Mouse (Mus musculus): ENCODE results near the gene Erbb4. TPM values are rescaled to one million over a fixed set of nuclear protein-coding genes. Genes with fewer than 3 reads are reported as not detected.

Erbb4 gene
- total RNA-seq, 2 experiments from 2014 or later = 6.8 to 7.1 TPM

DNA sequence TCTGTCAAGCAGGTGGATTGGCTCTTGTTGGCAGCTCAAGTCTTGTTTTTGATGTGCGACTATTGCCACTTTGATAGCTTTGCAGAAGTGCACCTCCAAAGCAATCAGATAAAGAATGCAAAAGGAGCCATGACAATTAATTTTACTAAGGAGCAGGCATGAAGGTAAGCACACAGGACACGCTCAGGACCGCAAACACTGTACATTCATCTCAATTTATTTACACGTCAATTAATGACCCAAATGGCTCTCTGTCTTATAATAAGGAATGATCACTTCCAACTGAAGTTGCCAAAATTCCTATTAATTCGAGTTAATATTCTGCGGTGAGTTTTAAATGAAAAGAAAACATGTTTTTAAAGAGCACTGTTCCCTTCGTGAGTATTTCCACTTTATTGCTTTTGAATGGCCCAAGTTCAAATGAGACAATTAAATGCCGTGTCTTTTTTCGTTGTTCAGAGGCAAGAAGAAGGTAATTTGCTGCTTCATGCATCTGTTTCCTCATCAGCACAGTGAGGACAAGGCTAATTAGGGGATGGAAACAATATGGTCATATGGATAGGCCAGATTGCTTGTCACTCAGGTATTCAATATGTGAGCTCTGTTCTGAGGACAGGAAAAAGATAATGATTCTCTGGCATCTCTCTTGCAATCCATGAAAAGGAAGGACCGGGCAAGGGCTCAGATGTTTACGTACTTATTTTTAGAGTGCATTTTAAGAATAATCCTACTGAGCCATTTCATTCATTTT, 61.5 kb downstream of the Erbb4 start:
- no peak for DNase-seq (ENCODE audit: low spot score in 2 of 2)

DNA sequence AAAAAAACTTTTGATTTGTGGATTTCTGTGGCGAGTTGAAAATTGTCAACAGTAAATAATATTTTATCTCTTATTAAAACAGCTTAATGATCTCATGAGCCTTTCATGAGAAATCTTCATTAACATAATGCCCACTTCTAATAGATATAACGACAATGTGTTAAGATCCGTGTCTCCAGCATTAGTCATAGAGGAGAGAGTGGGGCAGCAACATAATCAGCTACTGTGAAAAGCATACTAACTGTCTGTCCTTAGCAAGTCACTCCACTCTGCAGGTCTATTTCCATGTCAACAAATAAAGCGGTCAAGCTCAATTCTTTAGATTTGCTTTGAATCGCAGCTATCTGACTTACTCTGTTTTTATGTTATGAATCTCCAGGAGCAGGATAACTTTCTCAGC, 80.0 kb downstream of the Erbb4 start:
- DNase-seq (ENCODE audit: low spot score in 2 of 2) = no peak

DNA sequence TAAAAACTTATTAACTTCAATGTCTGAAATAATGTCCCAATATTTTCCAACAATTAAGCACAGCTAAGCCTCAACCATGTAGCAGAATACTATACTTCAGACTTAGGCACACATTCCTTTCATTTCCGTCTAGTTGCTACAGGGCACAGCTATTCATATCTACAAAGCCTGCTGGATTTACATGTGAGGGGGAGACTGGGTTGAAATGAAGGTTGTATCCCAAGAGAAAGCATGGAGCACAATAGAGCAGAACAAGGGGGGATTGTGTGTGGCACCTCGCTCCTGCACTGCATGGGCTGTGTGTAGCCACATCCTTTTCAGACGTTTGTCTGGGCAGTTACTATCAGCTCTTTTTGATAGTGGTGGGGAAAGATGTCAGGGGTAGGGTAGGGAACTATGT, 83.0 kb downstream of the Erbb4 start:
- no peak for DNase-seq (ENCODE audit: low spot score in 2 of 2)

DNA sequence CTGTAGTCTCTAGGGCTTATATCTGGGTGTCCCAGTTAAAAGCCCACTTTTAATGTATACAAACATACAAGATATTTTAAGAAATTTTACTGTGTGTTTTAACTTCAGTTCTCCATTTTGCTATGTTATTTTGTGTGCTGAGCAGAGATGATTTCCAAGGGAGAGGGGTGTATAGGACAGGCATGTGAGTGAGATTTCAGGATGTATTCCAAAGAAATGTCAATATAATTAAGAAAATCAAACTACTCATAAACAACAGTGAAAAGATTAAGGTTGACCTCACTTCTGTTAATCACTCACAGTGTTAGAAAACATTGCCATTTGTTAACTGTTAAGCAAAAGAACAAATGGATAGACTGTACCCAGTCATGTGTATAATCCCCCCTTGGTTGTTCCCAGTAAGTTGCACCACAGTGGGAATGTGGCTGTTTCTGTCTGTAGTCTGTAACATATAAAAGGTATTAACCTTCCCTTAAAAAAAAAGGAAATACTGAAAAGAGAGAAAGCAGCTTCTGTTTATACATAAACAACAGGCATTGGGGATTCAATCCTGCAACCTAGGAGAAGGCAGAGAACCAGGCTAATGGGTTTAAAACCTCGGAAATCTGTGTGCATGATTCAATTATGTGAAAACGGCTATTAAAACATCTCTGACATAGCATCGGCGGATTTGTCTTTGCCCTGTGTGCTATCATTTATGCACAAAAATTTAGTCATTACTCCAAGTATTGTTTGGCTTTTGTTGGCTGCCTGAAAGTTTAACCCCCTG, 84.5 kb downstream of the Erbb4 start:
- DNase-seq (ENCODE audit: low spot score in 2 of 2) = no peak

DNA sequence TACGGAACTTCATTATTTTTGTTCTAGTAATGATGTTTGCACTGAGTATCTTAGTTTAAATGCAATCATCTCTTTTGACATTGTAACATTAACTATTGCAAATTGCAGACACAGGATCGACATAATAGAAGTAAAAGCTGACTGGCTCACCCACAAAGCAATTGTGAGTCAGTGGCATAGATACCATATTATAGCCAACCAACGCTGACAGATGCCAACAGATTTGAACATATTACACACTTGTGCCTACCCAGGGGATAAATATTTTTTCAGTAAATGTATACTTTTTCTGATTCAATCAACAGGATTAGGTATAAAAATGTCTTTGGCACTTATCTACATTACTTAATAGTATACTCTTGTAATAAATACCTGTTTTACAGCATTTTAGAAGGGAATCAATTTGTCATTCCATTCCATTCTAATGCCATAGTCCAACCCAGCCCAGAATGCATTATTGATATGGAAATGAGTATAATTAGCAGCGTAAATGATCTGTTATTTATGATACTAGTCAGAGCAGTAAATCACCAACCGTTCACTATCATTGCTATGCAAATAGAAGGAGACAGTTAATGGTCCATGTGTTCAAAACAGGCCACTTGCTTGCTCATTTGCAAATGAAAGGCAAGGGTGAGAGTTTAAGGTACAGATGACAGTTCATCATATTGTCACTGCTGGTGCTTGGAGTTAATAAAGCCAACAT, 97.9 kb downstream of the Erbb4 start:
- no peak for DNase-seq (ENCODE audit: low spot score in 2 of 2)

DNA sequence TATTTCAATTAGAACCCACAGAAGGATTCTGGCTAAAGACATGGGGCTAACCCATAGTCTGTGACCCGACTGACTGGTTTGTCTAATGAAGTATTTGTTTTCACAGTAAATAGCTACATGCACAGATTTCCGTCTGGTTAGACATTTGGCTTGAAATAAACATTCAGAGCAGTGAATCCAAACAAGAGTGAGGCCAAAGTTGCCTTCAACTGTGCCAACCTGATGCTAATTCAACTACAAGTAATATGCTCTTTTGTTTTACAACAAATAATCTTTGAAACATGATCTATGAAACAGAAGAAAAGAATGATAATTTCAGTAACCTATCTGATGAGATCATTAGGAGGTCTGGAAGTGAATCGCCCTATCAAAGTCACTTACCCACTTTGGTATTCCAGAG, 106.5 kb downstream of the Erbb4 start:
- DNase-seq (ENCODE audit: low spot score in 2 of 2) = no peak

DNA sequence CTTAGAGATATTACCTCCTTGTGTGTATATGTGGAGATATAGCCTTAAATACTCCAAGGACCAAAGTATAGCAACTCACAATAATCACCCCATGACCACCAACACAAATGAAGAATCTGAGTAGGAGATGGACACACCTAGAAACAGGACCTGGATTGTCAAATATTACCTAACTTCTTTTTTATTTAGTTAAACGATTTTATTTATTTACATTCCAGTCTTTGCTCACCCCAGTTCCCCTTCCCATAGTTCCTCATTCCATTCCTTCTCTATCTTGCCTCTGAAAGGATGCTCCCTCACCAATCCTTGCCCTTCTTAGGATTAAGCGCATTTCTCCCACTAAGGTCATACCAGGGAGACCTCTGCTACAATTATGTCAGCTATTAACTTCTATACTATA, 128.6 kb downstream of the Erbb4 start:
- no peak for DNase-seq (ENCODE audit: low spot score in 2 of 2)

DNA sequence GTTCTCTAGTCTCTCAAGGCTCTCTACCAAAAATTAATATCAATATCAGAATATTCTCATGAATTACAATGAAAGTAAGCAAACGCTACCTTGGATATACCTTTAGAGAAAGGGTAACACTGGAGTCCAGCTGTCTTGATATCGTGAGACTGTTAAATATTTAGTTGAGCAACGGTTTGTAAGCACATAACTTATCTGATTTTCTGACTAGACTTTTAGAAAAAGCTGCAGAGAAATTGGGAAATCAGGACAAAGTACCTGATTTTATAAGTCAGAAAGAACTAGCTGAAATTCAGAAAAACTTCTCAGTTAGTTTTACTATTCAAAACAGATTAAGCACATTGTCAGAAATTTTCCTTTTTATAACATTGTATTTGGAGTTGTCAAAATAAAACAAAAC, 129.3 kb downstream of the Erbb4 start:
- DNase-seq (ENCODE audit: low spot score in 2 of 2) = no peak

DNA sequence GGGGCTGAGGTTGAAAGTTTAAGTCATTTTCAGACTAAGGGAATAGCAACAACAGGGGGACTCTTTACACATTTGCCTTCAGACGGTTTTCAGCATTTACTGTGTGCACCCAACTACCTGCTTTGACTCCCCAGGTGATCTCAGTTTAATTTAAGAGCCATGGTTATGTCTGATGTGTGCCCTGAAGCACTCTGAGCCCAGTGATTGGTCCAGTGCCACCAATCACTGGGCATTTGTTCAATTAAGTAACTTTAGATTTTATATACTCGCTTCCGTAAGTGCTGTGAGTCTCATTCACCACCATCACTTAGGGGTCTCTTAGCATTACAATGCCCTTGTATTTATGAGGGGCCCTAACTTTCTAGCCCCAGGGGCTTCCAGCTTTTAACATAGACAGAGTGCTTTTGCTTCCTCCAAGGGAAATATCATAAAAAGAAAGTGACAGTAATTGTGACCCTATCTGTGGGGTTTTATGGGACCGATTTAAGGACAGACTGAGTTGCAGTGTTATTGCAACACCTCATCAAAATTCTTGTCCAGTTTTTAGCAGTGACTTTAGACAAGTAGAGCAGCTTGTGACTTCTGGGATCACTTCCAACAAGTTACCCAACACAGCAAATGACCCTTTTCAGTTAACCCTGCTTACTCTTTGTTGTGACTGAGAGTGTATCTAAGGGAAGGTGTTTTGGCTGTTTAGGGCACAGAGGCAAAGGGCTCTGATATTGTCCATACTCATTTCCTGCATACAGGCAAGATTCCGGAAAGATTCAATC, 134.3 kb downstream of the Erbb4 start:
- DNase-seq (ENCODE audit: low spot score in 2 of 2) = no peak

DNA sequence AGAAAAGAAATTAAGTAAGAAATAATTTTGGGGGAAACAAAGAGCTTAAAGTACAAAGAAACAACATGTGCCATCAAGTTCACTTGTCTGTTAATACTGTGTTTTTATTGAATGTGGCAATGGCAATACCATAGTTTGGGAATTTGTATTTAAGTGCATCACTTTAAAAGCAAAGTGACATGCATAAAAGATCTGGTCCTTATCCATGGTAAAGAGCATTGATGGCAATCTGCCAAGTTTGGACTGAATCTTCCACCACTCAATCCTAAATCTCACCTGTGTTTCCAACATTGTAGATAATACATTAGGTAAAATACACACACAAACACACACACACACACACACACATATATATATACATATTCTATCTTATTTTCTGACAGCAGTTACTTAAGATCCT, 143.7 kb downstream of the Erbb4 start:
- DNase-seq (ENCODE audit: low spot score in 2 of 2) = no peak

DNA sequence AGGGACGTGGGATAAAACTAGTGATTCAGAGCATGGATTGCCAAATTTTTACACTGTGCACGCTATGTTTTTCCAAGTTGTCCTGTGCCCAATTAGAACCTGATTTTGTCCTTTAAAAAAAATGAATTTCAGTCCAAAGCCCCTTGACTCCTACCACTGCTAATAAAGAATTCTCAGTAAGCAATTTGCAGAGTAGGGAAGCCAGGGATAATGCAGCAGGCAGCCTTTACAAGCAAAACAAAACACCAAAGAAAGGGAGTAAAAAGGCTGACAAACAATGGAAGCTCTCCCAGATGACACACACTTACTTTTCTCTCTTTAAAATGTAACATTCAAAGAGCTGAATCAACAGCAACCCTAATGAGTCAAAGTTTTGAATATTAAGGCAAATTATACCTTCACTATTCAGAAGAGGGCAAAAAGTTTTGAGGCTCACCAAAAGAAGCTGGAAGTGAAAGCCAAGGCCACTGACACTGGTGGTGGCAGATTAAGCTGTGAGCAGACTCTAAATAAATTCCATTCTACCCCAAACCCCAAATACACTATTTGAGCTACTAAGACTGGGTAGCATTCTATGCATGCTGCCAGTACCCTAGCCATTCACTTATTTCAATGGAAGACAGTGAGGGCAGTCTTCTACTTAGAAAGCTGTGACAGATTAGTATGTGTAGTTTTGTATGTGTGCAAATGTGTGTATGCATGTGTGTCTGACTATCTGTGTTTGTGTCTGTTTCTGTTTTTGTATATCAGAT, 146.3 kb downstream of the Erbb4 start:
- no peak for DNase-seq (ENCODE audit: low spot score in 2 of 2)

DNA sequence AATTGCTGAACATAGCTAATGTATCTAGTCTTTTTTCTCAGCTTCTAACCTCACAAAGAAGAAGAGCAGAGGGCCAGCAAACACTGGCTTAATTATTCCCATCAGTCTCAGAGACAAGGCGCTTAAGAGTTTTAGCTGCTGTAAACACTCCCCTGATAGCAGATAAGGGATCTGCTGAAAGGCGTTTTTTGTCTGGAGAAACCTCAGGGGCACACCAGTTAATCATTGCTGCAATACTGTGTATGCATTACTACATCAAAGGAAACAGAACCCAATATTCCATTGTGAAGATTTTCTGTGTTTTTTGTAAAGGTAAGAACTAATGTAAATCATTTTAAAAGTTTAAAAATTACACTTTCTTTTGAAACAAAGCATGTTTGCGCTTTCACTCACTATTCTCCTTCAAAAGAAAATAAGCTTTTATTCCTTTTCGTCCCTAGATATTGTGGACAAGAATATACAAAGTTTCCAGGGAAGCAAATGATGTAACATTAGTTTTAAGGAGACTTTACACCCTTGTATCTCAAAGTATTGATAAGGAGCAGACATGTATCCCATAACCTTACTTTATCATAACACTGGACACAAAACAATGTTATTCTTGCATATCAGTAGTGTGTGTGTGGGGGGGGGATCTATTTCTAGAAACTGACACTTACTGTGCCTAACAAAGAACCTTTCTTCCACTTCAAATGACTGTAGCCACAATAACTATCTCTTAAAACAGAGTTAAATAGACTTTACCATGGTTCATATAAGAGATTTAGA, 150.9 kb downstream of the Erbb4 start:
- no peak for DNase-seq (ENCODE audit: low spot score in 2 of 2)

DNA sequence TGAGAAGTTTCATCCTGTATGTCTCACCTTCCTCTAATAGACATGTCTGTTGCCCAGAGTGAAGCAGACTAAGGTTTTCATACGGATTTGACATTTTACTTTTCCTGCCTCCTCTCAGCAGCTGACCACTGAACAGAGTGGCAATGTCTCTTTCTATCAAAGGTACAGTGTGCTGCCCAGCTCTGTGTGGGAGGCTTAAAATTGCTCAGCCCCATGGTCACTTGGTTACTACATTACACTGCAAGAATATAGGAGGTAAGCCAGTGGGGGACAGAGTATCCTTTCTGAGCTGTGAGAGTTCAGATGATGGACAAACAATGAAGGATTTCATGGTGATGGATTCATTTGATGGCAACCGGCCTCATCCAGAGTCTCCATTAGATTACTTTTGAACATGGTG, 152.4 kb downstream of the Erbb4 start:
- no peak for DNase-seq (ENCODE audit: low spot score in 2 of 2)

DNA sequence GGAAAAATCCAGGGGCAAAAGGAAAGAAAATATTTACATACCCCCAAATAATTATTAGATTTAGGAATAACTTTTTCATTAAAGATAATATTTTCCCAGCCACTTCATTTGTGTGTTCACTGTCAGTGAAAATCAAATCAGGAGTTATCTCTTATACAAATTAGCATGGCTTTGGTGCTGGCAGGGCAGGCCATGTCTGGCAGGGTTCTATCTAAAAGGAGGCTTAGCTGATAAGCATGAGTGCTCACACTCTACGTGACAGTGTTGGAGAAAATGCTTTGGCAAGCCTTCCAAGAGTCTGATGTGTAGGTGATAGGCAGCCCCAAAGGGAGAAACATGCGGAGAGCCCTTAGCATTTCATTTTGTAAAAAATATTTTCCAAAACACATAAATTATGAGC, 164.7 kb downstream of the Erbb4 start:
- no peak for DNase-seq (ENCODE audit: low spot score in 2 of 2)

DNA sequence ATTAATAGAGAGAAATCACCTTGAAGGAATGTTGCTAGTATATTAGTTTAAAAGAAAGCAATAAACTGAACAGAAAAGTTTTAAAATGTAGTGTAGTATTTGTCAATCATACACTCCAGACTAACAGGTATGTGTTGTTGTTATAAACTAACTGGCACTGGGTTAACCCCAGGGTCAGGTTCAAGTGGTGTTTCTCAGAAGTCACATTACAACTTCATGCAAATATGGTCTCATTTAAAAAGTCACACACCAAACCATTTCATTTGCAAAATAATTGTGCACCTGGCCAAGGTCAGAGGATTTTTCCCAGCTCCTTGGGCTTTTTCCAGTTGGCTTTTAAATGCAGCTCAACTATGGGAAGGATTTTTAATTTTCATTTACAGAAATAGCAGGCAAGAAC, 173.1 kb downstream of the Erbb4 start:
- DNase-seq (ENCODE audit: low spot score in 2 of 2) = no peak

DNA sequence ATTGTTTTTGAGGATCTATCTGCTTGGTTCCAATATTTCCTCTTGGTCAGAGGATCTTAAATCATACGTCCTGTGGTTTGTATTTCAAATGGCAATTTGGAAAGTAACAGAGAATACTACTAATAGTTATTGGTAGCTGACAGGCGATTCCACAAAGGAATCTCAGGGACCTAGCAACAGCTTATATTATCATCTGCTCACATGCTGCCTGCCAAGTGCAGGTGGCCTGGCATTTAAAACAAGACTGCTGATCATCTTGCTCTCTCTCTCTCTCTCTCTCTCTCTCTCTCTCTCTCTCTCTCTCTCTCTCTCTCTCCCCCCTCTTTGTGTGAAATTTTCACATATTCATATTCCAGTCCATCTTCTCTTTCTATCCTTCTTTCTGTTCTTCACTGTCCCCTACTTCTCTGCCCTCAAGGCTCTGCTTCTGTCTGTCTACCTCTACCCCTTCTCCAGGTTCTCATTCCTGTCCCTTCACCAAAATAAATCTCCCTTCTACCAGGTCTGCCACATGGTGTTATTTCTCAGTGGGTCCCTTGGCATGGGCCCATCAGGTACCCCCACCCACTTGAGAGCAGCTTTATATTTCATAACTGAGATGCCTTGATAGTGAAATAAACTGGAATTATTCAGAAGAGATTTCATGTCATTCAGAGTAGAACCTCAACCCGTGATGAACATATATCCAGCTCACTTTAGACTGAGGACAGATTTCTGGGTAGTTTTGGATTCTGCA, 174.4 kb downstream of the Erbb4 start:
- no peak for DNase-seq (ENCODE audit: low spot score in 2 of 2)

DNA sequence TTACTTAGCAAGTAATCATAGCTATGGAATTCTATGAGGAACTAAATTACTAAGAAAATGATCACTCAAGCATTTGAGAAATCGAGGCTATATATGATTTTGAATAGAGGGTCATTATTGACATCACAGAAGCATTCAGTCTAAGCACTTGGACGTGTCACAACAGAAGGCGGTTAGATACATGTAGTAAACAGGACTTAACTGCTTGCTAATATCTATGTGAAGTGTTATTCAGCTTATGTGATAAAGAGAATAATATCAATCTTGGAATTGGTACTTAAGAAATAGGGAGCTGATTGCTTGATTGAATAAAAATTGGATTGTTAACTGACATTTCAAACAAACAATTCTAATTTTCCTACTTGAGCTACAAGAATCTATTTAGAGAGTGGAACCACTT, 190.0 kb downstream of the Erbb4 start:
- no peak for DNase-seq (ENCODE audit: low spot score in 2 of 2)

DNA sequence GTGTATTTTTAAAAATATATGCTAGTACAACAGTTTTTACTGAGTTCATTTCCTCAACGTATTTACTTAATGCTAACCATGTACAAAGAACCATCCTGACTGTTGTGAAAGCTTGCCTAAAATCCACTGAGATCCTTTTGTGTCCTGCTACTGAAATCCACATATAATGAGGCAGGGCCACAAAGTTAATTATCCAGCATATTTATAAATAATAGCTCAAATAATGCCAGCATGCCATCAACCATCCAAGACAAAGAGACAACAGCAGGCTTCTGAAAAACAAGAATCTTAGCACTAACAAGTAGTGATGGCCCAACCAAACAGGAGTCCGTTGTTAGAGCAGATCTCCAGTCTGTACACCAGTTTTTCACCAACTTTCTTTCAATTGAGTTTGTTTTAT, 215.8 kb downstream of the Erbb4 start:
- no peak for DNase-seq (ENCODE audit: low spot score in 2 of 2)

DNA sequence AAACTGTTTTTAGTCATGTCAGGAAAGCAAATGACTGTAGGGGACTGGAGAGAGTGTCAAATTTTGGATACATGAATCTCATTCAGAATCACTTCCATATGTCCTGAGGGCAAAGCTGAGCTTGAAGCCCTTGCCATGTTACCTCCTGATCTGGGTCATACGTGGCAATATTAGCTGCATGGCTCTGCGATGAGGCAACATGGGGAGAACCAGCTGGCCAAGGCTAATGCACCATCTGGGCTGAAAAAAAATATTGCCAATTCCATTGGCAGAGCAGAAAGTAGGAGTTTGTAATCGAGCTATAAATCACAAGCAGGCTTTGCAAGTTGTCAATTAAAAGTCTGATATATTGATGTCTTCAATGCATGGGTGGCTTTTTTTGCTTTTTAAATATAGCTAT, 221.0 kb downstream of the Erbb4 start:
- DNase-seq (ENCODE audit: low spot score in 2 of 2) = no peak
